Mouse (Mus musculus) olfactory bulb, adult 2 months (tissue): ENCODE measurements around the gene Nrros. TPM values are rescaled to one million over a fixed set of nuclear protein-coding genes. Genes with fewer than 3 reads are reported as not detected.

Experiments
- polyA plus RNA-seq: library from polyadenylated mRNA; stranded (reverse); fragments of >200 nt; gene quantifications from 2 replicates; pipeline ENCODE4 v1.2.4, GENCODE M21; 2012; ENCODE audit warnings: low replicate concordance; ENCODE audit not compliant: missing spikeins, insufficient read depth, insufficient read length

Nrros gene
- polyA plus RNA-seq, 1 experiment: not detected

Other genes with a start within 250 kb of the Nrros start
- not detected in 2 replicates for gene Pigz, start 231.7 kb downstream of the Nrros start, polyA plus RNA-seq
- not detected in 2 replicates for gene 0610012G03Rik, start 217.1 kb downstream of the Nrros start, polyA plus RNA-seq
- not detected in 2 replicates for gene Ncbp2, start 217.1 kb downstream of the Nrros start, polyA plus RNA-seq
- not detected in 2 replicates for gene Senp5, start 162.3 kb downstream of the Nrros start, polyA plus RNA-seq
- 52.8 TPM in 1 of 2 replicates, not detected in the other for gene Pak2, start 86.3 kb downstream of the Nrros start, polyA plus RNA-seq
- gene Pigx, start 65.9 kb downstream of the Nrros start, polyA plus RNA-seq: not detected in 2 replicates
- gene Cep19, start 65.8 kb downstream of the Nrros start, polyA plus RNA-seq: 179 TPM in 1 of 2 replicates, not detected in the other
- not detected in 2 replicates for gene Bex6, start 14.2 kb upstream of the Nrros start, polyA plus RNA-seq
- gene Fbxo45, start 81.6 kb upstream of the Nrros start, polyA plus RNA-seq: not detected in 2 replicates
- gene Wdr53, start 81.6 kb upstream of the Nrros start, polyA plus RNA-seq: not detected in 2 replicates
- gene Smco1, start 105.9 kb upstream of the Nrros start, polyA plus RNA-seq: not detected in 2 replicates
- gene Rnf168, start 111.9 kb upstream of the Nrros start, polyA plus RNA-seq: not detected in 2 replicates
- gene Ubxn7, start 166.7 kb upstream of the Nrros start, polyA plus RNA-seq: 56.5 TPM in 1 of 2 replicates, not detected in the other
- not detected in 2 replicates for gene Tm4sf19, start 234.9 kb upstream of the Nrros start, polyA plus RNA-seq